Mouse (Mus musculus): Measurements from ENCODE around the gene Magi1. TPM values are rescaled to one million over a fixed set of nuclear protein-coding genes. Genes with fewer than 3 reads are reported as not detected.

Gene Magi1
- polyA plus RNA-seq, 2 experiments from 2014 or later = 6.4 TPM; not detected in 1

DNA sequence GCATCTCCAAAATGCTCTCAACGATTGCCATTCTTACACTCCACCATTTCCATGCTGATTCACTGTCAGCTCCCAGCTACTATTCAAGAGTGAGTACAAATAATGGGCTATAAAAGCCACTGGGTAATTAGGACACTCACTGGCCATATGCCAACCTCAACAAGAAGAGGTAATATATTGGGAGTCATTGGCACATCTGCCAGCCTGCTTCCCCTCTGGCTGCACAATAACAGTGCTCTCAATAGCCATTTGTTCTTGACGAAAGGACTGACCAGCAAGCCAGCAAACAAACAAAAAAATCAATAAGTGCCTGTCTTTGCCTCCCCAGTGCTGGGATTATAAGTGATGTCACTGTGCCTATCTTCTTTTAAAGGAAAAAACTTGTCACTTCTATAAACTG, 326.5 kb downstream of the Magi1 start:
- ATAC-seq = no peak

DNA sequence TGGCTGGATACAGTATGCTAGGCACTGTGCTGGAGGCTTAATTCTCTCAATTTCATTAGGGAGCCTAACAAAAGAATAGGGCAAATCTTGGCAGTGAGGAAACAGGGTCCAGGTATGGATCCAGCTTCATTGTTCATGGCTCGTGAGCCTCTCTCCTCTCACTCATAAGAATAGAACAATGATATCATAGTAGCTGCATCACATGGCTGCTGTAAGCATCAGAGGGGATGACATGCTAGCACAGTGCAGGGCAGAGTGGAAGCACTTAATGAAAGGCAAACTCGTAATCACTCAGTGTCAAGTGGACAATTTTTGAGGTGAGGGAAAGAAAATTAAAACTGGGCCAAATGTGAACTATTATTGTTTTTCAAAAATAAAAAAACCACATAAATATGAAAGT, 337.1 kb downstream of the Magi1 start:
- ATAC-seq = no peak

DNA sequence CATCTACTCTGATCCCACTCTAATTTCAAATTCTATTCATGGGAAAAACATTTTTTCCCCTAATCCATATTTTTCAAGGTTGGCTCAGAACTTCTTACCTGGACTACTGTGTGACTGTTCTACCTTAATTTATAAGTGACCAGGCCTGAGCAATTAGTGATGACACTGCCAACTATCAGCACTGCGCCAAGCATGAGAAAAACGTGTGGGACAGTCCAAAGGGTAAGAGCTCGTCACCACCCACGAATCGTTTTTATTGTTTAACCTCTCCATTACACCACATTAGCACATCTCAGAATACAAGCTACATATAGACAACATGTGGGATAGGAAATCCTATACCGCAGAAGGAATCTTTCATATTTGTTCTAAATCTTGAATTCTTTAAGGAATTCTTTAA, 347.4 kb downstream of the Magi1 start:
- ATAC-seq = no peak

DNA sequence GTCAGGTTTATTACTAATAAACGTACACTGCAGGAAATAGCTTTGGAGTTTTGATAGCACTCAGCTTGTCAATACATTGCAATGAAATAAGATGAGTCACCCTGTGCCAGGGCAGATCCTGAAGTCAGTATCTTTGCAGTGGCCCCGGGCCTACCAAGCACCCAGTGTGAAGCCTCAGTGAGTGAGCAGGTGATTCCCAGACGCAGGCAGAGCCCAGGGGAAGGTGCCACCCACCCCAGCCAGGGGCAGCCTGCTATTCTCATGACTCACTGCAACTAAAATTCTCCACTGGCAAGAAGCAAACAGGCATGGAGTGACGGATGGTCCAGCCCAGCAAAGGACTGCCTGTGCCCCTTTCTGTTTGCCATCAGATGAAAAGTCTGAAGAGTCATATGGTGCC, 347.9 kb downstream of the Magi1 start:
- no peak for ATAC-seq

DNA sequence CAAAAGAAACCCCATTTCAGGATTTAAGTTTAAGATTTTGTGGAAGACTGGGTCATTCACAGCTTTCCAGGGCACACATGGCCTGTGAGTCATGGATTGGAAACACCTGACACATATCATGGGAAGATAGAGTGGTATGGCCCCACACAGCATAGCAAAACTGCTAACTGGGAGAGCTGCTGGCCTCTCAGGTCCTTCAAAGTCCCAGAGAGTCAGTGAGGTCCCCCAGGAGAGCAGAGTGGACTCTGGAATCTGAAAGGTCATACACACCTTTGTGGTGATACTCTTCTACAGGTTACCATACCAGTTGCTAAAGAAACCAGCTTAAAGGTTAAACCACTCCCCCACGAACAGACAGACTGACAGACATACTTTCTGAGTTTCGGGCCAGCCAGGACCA, 349.0 kb downstream of the Magi1 start:
- no peak for ATAC-seq

DNA sequence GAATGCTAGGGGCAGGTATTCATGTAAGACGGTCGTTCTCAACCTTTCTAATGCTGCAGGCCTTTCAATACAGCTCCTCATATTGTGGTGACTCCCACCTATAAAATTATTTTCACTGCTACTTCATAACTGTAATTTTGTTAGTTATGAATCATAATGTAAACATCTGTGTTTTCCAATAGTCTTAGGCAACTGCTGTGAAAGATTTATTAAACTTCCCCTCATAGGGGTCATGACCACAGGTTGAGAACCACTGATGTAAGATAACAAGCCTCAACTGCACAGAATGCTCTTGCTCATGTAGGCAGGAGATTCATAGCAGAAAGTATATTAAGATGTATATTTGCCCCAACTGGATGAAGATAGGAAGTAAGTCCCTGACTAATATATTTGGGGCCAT, 359.1 kb downstream of the Magi1 start:
- no peak for ATAC-seq

DNA sequence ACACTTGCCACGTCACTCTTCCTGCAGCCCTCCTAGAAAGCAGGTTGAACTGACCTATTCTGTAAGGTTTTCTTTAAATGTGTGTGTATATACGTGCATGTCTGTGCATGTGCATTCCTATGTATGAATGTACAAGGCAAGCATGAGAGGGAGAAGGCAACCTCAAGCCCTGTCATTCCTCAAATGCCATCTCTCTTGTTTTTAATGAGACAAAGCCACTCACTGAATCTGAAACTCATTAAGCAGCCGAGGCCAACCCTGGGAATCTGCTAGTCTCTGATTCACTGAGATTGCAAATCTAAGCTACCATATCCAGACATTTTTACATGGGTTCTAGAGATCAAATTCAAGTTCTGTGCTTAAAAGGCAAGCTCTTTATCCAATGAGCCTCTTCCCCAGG, 359.7 kb downstream of the Magi1 start:
- ATAC-seq = no peak

DNA sequence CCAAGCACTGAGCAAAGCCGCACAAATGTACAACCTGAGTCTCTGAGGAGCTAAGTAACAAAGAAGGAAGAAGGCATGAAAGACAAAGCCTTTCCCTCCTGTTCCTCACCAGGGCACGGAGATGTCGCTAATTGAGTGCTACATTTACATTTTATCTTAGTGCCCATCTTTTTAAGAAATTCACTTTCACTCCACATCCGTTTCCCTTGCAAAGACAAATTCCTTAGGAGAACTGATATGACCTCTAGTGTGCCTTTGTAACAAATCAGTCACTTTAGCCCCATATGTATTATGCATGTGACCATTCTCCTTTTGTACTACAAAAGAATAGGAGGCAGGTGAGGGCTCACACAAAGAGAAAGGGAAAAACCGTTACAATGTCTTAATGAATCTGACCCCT, 360.4 kb downstream of the Magi1 start:
- ATAC-seq = no peak

DNA sequence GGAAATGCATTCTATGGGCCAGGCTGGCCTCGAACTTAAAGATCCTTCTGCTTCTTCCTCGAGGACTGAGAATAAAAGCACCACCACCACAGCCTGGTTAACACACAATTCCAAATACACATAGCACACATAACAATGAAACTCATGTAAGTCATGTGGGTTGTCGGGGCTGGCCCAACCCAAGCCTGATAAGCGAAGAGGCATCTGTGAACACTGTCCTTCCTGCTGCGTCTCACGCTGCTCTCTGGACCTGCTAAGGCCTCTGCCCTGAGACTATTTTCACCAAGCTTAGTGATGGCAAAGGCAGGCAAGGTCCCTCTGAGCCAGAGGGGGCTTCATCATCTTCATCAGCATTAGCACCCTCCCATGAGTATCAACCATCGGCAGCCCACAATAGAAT, 360.8 kb downstream of the Magi1 start:
- ATAC-seq = no peak

DNA sequence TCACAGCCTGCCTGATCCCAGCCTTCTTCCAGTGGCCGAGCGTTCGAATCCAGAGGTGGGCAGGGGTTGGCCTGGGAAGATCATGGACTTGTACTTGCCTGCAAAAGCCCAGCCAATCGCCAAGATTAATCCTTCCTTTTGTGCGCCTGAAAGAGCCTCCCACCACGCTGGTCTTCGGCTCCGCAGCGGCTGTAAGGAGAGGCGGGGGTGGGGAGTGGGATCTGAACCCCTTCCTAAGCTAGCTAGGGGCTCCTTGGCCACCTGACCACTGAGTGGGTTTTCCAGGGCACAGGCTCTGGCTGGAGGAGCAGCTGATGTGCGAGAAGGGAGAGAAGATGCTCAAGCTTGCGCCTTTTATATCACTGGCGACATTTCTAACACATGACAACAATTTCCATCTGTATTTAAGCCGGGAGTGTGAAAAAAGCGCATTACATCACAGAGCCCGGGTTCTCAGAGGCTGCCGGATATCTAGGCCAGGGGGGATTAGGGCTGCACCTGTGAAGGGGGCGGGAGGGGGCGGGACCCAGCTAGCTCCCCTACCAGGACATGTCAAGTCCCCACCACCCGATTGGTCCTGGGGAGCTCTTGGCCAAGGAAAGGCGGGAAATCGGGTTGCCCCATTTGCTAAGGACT, 370.4 kb downstream of the Magi1 start:
- no peak for ATAC-seq

DNA sequence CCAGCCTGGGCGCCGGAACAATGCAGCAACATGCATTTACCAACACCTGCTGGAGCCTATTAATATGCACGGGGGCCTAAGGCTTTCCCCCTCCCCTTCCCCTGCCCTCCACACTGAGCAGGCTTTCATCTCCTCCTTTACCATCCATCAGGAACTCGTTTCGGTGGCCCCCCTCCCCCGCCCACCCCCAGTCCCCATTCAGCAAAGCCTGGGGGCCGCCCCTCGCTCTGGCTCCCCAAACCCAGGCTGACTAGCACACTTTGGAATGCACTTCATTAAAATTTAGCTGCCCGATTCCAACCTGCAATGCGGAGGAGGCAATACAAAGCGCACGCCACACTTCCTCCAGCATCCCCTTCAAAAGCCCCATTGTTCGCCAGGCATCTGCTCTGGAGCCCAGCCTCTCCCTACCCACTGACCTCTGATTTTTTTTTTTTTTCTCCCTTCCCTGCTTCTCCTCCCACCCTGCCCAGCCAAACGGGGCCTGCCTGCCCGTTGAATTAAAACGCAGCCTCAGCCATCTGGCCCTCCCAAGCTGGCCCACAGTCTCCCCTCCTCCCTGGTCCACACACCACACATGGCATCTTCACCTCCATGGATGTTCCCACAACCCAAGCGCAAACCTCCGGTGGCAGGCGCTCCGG, 371.0 kb downstream of the Magi1 start:
- ATAC-seq = no peak

DNA sequence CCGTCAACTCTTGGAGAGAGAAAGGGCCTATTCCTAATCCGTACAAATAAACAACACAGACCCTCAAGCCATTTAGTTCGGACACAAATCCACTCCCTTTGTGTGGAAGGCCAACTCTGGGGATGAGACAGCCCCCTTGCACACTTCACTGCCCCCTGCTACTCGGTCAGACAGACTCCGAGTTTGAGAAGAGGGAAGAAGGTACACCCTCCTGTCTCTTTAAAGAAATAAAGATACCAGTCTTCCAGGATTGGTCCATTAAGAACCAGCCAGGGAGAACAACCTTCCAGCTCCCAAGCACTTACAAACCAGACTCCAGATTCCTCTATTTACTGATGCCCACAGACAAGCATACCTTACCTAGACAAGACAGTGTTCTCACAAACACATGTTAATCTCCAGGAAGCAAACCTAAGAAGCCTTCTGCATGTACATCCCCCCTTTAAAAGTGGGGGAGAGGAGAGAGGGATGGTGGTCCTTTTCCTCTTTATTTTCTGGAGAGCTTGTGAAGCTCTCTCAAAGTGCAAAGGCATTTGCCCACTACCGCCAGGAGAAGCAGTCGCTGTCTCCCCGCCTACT, 371.6 kb downstream of the Magi1 start:
- ATAC-seq = no peak

DNA sequence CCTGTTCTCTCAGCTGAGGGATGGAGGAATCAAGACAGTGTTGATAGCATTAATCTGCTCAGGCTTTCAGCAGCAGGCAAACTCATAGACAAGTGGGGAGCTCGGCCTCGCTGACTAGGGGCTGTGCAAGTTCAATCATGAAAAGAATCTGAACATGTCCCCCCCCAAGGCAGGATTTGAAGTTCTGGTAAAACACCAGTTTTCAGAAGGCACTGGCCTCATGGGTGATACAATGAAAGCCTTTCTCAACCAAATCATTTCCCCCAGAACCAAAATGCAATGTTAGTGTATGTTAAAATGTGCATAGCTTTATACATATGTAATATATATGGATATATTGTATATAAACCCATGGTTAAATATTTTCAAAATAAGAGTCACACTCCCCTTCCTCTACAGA, 372.3 kb downstream of the Magi1 start:
- no peak for ATAC-seq

DNA sequence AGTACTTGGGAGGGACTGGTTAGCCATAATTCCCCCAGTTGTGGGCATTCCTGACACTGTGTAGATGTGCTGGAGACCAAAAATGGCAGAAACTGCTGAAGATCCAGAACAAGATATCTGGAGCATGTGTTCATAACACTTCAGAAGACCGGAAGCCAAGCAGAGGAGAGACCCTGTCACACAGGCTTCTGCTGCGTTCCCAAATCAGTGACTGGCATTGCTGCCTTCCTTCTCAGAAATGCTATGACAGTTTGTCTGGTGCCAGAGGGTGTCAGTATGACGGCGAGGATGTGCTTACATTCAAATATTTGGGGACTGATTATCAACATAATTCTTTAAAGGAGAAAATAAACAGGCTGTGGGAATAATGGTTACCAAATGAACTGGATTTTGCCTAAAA, 373.7 kb downstream of the Magi1 start:
- ATAC-seq = no peak

DNA sequence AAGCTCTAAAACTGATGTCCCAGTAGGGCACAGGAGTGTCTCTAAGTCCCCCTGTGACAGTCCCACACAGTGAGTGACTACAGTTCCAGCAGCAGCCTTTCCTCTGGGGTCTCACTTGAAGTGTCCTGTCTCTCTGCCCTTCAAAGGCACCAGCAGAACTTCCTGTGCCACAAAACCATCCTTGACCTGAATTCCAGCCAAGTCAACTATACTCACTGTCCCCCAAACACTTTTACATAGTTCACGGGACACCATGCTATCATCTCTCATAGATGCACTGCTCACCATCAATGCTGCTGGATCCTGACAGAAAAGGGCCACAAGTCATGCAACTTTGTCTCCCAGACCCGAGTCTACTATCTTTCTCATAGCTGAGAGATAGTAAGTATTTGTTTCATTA, 378.7 kb downstream of the Magi1 start:
- ATAC-seq = no peak

DNA sequence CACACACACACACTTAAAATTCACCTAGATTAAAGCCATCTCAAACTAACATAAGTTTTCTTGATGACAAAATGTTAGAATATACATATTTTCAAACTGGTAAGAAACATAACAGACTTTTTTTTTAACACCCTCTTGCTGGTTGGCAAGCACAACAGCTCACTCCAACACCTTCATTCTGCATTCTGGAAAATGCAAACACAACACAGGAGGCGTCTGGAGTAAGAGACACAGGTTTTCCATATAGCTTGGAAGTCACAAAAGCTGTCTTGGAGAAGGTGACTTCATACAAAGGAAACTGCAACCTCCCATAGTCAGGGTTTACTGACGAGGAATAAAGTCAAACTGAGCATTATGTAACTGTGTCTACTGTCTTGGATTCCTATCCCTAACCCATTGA, 381.5 kb downstream of the Magi1 start:
- ATAC-seq = no peak

DNA sequence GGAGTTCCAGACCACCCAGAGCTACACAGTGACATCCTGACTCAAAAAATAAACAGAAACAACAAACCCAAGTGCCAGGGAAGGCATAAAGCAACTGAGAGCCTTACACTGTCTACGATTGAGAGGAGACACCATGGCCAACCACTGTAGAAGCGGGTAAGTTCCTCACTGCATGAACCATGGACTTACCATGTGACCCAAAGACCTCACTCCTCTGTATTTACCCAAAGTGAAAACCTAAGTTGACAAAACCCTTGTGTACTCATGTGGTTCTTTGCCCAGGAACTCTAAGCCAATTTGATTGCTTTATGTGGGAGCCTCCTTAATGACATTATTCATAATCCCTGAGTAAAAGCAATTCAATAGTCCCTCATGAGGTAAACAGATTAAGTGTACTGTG, 382.3 kb downstream of the Magi1 start:
- ATAC-seq = no peak

DNA sequence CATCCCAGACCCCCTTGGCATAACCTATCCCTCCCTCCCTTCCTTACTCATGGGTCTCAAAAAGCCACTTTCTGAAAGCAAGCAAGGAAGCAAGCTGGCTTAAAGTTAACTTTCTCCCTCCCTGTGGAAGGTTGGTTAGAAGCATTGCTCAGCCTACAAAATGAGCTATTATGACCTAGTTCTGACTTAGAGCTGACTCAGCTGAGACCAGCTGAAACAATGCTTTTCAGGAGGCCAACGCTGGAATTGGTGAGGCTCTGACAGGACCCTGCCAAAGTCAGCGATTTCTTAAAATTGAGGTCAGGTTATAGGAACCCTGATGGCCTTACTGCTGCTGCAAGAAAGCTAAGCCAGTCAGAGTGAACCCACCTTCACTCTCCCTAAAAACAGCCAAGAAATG, 386.2 kb downstream of the Magi1 start:
- ATAC-seq = no peak

DNA sequence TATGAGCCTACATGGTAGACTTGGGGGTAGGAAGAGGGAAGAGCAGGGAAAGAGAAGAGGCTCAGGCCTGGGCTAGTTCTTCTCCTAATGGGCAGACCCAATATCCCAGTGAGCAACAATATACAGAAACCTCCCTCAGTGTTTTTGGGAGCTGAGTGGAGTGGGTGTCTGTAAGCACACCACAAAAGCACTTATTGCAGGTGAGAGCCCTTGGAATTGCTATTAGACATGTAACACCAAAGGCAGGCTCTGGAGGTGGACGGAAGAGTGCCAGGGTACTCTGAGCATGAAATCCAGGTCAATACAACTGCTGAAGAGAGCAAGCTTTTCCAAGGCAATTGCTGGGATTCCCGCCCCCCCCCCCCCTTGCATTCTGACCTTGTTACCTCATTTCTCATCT, 388.0 kb downstream of the Magi1 start:
- ATAC-seq = no peak

DNA sequence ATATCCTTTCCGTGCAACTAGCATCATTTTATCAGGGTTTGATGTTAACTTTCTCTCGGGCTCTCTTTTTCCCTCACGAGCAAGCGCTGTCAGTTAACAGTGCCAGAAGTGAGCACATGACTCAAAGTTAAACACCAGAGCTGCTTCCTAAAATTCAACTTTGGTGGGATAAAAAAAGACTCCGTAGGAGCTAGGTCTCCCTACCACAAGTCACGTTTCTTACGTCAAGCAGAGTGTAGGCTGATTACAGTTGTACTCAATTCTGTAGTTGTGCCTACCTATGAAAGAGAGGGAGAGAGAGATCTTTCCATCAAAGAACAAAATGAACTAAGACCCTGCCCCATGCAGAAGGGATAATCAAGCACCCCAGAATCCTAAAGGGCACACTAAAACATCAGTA, 389.8 kb downstream of the Magi1 start:
- no peak for ATAC-seq

DNA sequence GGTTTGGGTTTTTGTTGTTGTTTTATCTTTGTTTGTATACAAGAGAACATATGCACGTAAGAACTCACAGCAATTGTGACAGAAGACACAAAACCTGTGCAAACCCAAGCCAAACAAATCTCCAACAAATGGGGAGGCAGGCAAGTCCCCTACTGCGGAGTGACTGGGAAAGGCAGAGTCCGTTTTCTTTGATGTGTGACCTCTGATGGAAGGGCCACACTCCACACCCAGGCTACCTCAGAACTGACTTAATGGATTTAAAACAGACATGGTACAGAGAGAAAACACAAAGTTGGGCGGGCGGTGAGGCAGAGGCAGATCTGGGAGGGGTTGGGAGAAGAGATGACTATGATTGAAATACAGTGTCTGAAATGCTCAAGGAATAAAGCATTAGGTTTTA, 390.8 kb downstream of the Magi1 start:
- no peak for ATAC-seq

DNA sequence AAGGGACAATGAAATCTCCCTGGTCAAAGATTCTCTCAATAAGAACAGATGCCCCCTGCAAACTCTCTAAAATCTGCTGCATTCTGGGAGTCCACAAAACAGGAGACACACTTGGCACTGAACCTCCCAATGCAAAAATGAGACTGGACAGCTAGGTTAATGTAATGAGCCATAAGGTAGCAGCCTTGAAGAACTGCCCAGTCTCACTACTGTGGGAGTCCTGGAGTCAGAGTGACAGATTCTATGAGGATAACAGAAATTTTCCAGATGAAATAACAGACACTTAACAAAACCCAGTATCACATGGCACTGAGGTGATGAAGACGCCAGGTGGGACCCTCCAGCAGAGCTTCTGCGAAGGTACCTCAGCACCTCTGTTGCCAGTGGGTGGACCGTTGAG, 393.7 kb downstream of the Magi1 start:
- no peak for ATAC-seq

DNA sequence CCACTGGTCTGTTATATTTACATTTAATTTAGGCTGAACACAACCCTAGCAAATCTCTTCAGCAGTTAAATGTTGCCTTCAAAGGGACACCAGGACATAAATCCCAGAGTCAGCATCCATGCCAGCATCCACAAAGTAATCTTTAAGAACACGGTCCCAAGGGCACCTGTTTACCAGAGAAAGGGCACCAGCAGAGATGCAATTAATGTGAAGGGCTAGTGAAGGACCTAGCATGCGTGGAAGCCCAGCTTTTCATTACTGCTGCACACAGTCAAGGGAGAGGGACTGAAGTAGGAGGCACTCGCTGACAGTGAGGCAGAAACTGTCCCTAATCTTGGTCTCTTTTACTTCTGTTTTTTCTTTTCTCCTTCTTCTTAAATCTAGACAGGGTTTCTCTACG, 406.4 kb downstream of the Magi1 start:
- no peak for ATAC-seq

DNA sequence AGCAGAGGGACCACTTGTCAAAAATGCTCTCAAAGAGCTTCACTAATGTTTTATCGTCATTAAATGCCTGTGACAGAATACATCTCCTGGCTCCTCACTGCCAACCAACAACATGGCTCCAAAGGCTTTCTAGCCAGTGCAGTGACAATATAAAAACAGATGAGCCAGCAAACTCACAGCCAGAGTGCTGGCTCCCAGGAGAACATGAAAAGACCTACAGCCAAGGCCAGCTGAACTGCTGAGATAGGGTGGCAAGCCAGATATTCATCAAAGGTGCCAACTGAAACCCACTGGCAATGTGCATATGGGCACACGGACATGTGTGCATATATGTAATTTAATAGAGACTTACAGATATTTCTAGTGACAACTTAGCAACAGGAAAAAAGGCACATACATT, 408.8 kb downstream of the Magi1 start:
- no peak for ATAC-seq

DNA sequence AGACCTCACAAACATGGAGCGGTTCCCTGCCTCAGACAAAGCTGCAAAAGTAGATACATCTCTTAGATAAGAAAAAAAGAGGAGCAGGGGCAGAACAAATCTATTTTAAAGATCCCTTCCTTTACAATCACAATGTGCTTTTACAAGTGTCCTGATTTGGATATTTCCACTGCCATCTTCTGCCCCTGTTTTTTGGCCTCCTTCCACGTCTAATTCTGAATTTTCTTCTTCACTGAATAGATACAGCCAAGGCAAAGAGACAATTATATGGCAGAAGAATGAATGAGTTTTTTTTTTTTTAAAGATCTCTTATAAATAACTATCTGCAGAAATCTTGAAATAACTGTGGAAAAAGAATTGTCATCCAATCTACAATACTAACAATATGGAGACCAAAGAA, 409.3 kb downstream of the Magi1 start:
- no peak for ATAC-seq

All from activated CD4-positive, CD25-positive, alpha-beta regulatory T cell, adult 4 months (primary cell).